Mouse (Mus musculus) layer of hippocampus, postnatal 10 days (tissue): Measurements from ENCODE around the gene Tmem45a2. TPM values are rescaled to one million over a fixed set of nuclear protein-coding genes. Genes with fewer than 3 reads are reported as not detected.

ENCODE experiments used
- total RNA-seq, 2 experiments: library from RNA; stranded (reverse); gene quantifications; 2 replicates each; pipeline ENCODE4 v1.2.3; 2021

Gene Tmem45a2
- total RNA-seq, 2 experiments from 2014 or later, result 0.16 TPM; not detected in 1

Other genes with a start within 250 kb of the Tmem45a2 start
- 1 to 10 TPM; 2.4 to 3.6 TPM for gene Tmem45a, start 185.2 kb downstream of the Tmem45a2 start, total RNA-seq
- 1 to 10 TPM; 1.7 to 1.8 TPM for gene Lnp1, start 143.3 kb downstream of the Tmem45a2 start, total RNA-seq
- 100 to 1,000 TPM; 115 to 117 TPM for gene Tomm70a, start 50.3 kb upstream of the Tmem45a2 start, total RNA-seq
- 10 to 100 TPM; 21.3 to 23.8 TPM for gene Nit2, start 96.0 kb upstream of the Tmem45a2 start, total RNA-seq
- 10 to 100 TPM; 42.0 to 55.3 TPM for gene Tbc1d23, start 160.1 kb upstream of the Tmem45a2 start, total RNA-seq
- gene Tmem30c, start 221.5 kb upstream of the Tmem45a2 start, total RNA-seq, result under 1 TPM; 0.11 to 0.53 TPM